Mouse (Mus musculus): Measurements from ENCODE around the gene Fpgs.

- TF ChIP-seq MAFK (IDR thresholded peaks at IDR 0.05; ENCODE audit: borderline replicate concordance, low read depth, low read length): no peak
- peak; percentile 83 for TF ChIP-seq RCOR1 (IDR thresholded peaks at IDR 0.05; ENCODE audit: low read depth, low read length)
- no peak for TF ChIP-seq ZMIZ1 (IDR thresholded peaks at IDR 0.05; ENCODE audit: low read depth, low read length)
- no peak for TF ChIP-seq CHD1 (IDR thresholded peaks at IDR 0.05; ENCODE audit: low read depth, low read length)
- TF ChIP-seq POLR2A (IDR thresholded peaks at IDR 0.05; ENCODE audit: control insufficient read depth in 1 of 2, insufficient read depth in 1 of 2, low read depth in 1 of 2, low read length in 2 of 2, poor library complexity in 1 of 2): no peak
- TF ChIP-seq USF2 (IDR thresholded peaks at IDR 0.05; ENCODE audit: borderline replicate concordance in 1 of 2, insufficient read depth in 1 of 2, low read depth in 1 of 2, low read length in 2 of 2): no peak
Observed at GRCm38 (mm10) chr2:32727435-32727834, 23.5 kb upstream of the Fpgs start.

Data from MEL (cell line).